Mouse (Mus musculus): ENCODE measurements at regions not wholly inside any gene's neighbourhood (a gene's known extent, or its start where the extent isn't known, plus 50 kb on each side); places are given as distances from the start of the nearest gene placed in this dataset.

- no peak for ATAC-seq (replicated peaks; ENCODE audit: low FRiP score, poor library complexity, severe bottlenecking)
Measured at GRCm38 (mm10) chr11:45595372-45595771, 256.5 kb upstream of the Clint1 start.

GRCm38 (mm10) chr11:45621824-45622223 lies 230.0 kb upstream of the Clint1 start:
- no peak for ATAC-seq (replicated peaks; ENCODE audit: low FRiP score, poor library complexity, severe bottlenecking)

DNA sequence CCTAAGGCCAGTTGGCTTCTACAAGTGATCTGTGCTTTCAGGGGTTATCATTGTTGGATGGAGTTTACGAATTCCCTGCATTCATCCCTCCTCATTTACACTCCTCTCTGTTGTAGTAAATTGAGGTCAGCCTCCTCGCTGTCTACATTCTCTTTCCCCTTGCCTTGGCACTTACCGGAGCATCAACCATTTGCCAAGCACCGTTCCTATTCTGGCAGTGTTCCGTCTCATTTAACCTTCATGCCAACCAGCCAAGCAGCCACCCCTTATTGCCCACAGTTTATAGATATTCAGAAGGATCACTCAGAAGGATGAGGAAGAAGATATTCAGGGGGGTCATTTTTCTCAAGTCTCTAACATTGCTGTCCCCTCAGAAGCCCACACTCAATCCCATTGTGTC lies 229.2 kb upstream of the Clint1 start:
- ATAC-seq (replicated peaks; ENCODE audit: low FRiP score, poor library complexity, severe bottlenecking): no peak

DNA sequence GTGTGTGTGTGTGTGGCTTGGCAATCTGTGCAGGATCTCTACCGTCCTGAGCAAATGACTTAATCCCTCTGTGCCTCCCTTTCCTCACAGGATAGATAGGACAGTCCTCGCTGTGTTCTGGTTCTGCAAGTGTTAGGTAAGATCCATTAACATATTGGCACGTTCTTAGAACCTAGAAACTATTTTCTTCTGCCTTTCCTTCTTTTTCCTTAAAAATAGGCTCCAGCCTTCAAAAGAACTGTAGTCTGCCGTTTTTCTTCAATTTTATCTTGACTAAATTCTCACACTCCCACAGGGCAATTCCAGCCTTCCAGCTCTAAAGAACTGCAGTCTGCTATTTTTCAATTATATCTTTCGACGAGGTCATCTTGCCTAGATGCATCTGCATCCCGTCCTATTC lies 227.6 kb upstream of the Clint1 start:
- ATAC-seq (replicated peaks; ENCODE audit: low FRiP score, poor library complexity, severe bottlenecking): no peak

DNA sequence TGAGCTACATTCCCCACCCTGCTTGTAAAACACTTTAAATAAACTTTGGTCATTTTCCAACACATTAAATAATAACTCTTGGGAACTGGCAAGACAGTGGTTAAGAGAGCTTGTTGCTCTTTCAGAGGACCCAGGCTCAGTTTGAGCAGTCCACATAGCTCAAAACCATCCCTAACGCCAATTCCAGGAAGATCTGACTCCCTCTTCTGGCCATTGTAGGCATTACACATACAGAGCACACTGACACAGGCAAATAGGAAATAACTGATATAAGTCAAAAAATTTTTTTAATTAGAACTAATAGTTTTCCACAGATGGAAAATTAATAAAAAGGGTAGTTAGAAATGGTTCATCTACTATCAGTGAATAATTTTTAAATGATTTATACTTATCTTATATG lies 222.6 kb upstream of the Clint1 start:
- no peak for ATAC-seq (replicated peaks; ENCODE audit: low FRiP score, poor library complexity, severe bottlenecking)

DNA sequence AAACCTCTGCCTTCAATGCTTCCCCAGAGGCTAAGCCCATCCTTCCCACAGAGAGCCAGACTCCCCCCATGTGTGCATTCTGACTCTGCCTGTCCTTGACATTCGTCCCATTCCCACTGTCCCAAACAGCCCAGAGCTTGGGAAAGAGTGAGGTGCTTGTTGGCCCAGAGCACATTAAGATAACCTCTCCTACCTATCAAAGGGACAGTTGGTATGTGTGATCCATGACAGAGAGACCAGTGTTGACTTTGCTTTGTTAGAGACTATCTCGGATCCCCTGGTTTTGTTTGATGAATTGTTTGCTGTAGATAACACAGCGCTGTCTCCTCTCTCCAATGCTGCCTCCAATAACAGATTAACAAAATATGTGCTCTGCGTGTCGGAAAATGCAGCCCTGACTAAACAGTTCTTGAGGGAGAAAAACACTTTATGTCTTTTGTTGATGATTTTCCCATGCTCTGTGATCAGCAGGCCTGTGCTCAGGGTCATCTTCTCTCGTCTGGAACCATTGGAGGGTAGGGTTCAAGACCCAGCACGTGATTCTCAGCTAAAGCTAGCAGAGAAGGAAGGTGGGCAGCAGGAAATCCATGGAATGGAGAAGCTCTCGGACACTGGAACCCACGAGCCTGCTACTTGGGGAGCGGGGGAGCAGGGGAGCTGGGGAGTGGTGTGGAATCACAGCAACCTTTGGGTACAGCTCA lies 217.2 kb upstream of the Clint1 start:
- ATAC-seq (replicated peaks; ENCODE audit: low FRiP score, poor library complexity, severe bottlenecking): no peak

GRCm38 (mm10) chr11:45635896-45636295 lies 216.0 kb upstream of the Clint1 start:
- no peak for ATAC-seq (replicated peaks; ENCODE audit: low FRiP score, poor library complexity, severe bottlenecking)

DNA sequence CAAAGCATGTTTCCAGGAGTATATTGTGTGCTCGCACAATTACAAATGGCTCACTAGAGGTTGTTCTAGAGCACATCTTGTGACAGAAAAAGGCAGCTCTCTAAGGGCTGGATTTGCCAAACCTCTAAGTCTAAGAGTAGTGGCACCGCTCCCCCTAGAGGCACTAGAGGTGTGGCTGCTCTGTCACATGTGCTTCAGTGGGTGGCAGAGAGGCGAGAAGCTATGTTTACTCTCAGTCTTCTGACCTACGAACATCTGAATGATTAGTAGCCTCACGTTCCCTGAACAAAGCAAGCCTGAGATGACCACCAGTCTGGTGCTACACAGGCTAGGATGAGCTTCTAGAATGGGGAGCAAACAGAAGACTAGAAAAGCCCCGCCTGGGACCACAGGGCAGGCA lies 212.6 kb upstream of the Clint1 start:
- no peak for ATAC-seq (replicated peaks; ENCODE audit: low FRiP score, poor library complexity, severe bottlenecking)

DNA sequence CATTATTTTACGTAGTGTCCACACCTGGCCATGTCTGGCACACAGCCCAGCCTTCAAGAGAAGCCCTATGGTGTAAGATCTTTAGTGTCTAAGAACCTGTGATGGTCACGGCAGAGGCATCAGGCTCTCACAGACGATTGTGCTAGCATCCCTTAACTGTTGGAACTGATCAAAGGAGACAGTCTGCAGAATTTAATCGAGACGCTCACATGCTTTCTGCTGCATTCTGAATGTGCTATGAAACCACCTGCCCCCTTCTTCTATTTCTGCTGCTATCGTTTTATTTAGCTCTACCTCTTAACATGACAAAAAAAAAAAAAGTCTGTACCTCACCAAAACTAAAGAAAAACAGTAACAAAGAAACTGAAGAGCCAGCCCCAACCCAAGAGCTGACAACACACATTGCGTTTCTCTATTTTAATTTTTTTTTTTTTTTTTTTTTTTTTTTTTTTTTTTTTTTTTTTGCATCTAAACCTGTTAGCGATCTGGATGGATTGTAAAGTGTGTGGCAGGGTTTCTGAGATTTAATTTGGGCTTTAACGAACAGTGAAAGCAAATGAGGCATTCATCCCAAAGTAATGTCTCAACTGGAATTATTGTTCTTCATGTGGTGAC lies 209.6 kb upstream of the Clint1 start:
- ATAC-seq (replicated peaks; ENCODE audit: low FRiP score, poor library complexity, severe bottlenecking): no peak

GRCm38 (mm10) chr11:45643629-45644325 lies 208.1 kb upstream of the Clint1 start:
- no peak for ATAC-seq (replicated peaks; ENCODE audit: low FRiP score, poor library complexity, severe bottlenecking)

- no peak for ATAC-seq (replicated peaks; ENCODE audit: low FRiP score, poor library complexity, severe bottlenecking)
Measured at GRCm38 (mm10) chr11:45645815-45646214, 206.0 kb upstream of the Clint1 start.

- ATAC-seq (replicated peaks; ENCODE audit: low FRiP score, poor library complexity, severe bottlenecking): no peak
Measured at GRCm38 (mm10) chr11:45647888-45648287, 204.0 kb upstream of the Clint1 start.

DNA sequence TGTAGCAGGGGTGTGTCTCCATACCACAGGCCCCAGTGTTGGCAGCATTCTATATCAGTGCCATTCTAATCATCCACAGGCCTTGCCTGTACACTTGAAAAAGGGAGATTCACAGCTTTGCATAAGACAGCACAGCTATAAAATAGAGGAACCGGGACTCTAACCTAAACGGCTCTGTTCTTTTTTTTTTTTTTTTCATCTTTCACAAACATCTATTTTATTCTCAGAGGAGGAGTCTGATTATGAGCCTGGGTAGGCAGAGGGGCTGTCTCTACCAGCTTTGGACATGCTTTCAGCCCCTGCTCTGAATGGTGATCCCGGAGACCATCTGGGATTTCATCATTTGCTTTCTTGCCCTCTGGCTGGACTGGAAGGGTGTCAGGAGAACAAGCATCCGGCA lies 195.6 kb upstream of the Clint1 start:
- ATAC-seq (replicated peaks; ENCODE audit: low FRiP score, poor library complexity, severe bottlenecking): no peak

DNA sequence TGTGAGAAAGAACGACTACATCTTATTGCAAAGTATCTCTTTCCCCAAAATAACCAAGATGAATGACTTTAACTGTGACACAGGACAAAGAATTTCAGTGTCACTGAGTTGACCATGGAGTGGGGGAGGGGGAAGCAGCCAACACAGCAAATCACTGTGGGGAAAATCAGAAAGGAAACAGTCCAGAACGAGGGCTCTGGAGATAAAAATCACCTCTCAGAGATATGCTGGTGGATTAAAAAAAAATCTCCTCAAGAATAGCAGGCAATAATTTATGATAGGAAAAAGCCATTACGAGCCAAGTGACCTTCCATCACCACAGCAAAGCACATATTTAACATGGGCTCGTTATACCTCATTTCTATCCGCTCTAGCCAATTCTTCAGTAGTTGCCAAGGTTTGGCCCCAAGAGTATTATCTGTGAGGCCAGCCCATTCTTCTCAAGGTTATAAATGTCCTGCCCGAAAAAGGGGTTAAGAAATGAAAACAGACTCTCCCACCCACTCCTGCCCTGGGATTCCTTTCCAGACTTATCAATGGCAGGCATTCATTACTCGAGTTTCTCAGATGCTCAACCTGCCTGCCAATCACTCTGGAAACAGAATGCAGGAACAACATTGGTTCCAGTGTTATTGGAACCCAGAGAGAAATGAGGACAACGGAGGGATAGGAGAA lies 181.6 kb upstream of the Clint1 start:
- no peak for ATAC-seq (replicated peaks; ENCODE audit: low FRiP score, poor library complexity, severe bottlenecking)

DNA sequence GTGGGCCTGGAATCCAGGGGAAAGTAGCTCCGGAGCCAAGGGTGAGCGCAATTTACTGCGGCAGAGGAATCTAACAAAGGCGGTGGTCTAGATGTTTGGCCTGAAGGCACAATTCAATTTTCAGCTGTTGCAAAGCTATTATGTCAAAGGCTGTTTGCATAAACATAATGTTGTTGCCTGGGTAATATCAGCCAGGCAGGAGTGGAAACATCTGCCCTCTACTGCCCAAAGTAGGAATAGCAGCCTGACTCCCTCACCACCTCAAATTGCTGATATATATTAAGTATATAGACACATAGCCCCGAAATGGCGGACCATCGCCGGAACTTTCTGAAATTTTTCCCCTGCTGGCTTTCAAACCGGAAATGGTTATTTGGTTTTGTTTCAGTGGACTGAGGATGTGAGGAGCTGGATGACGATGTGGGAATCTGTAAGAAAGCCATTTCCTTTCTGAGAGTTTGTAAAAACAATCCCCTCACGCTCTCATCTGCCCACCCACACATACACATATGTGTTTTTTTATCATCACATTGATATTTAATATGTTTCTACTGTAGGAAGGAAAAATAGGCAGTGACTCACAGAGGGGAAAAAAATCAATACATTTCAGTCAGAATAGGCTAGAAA lies 173.1 kb upstream of the Clint1 start:
- ATAC-seq (replicated peaks; ENCODE audit: low FRiP score, poor library complexity, severe bottlenecking): no peak

GRCm38 (mm10) chr11:45679293-45679673 lies 172.6 kb upstream of the Clint1 start:
- ATAC-seq (replicated peaks; ENCODE audit: low FRiP score, poor library complexity, severe bottlenecking): no peak

- no peak for ATAC-seq (replicated peaks; ENCODE audit: low FRiP score, poor library complexity, severe bottlenecking)
Measured at GRCm38 (mm10) chr11:45685571-45685970, 166.3 kb upstream of the Clint1 start.

GRCm38 (mm10) chr11:45693206-45693605 lies 158.6 kb upstream of the Clint1 start:
- ATAC-seq (replicated peaks; ENCODE audit: low FRiP score, poor library complexity, severe bottlenecking): no peak

GRCm38 (mm10) chr11:45701506-45701905 lies 150.3 kb upstream of the Clint1 start:
- ATAC-seq (replicated peaks; ENCODE audit: low FRiP score, poor library complexity, severe bottlenecking): no peak

DNA sequence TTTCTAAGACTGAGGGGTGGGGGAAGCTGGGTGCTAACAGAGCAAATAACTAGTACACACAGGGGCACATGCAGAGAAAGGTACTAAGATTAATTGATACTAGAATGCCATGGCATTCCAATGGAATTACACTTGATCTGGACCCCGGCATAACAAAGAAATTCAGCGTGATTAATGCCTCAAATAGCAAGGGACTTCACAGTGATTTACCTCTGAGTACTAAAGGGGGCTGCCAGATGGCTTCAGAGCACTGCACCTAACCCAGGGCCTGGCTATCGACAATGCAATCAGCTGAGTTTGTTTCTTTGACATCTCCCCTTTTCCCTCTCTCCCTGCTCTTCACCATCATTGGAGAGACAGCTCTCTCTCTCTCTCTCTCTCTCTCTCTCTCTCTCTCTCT lies 148.9 kb upstream of the Clint1 start:
- no peak for ATAC-seq (replicated peaks; ENCODE audit: low FRiP score, poor library complexity, severe bottlenecking)
